Mouse (Mus musculus) hindbrain, postnatal 0 days (tissue): ENCODE data around the gene Fuca1. TPM values are rescaled to one million over a fixed set of nuclear protein-coding genes. Genes with fewer than 3 reads are reported as not detected.

Experiments
- ATAC-seq: fragments of 200-750 bp; cut with Nextera tagmentation; 2 replicates; pipeline ENCODE4 v1.8.0; 2017; ENCODE audit warnings: mild to moderate bottlenecking, moderate TSS enrichment, moderate library complexity
- DNase-seq: peaks from one replicate; pipeline ENCODE4 v3.0.0-alpha.2; 2015; ENCODE audit warnings: low spot score
- H3K27ac ChIP-seq: fragments of 300-500 bp; sonication (generic); 2 replicates; pipeline ENCODE4 v1.5.1; 2014; ENCODE audit warnings: mild to moderate bottlenecking
- H3K27me3 ChIP-seq: fragments of 300-500 bp; sonication (generic); 2 replicates; pipeline ENCODE4 v1.6.1; 2014; ENCODE audit warnings: low read length, mixed read lengths; ENCODE audit not compliant: insufficient read depth
- H3K36me3 ChIP-seq: fragments of 300-500 bp; sonication (generic); 2 replicates; pipeline ENCODE4 v1.6.1; 2014; ENCODE audit warnings: low read length, mixed read lengths; ENCODE audit not compliant: insufficient read depth
- H3K4me1 ChIP-seq: fragments of 300-500 bp; sonication (generic); 2 replicates; pipeline ENCODE4 v1.6.1; 2014; ENCODE audit warnings: antibody characterized with exemption, low read length, mixed read lengths; ENCODE audit not compliant: insufficient read depth
- H3K4me2 ChIP-seq: fragments of 300-500 bp; sonication (generic); 2 replicates; pipeline ENCODE4 v1.6.1; 2014; ENCODE audit warnings: low read depth, mild to moderate bottlenecking, low read length, moderate library complexity, mixed read lengths
- H3K4me3 ChIP-seq: fragments of 300-500 bp; sonication (generic); 2 replicates; pipeline ENCODE4 v1.5.1; 2014; ENCODE audit warnings: low read length
- H3K9ac ChIP-seq: fragments of 300-500 bp; sonication (generic); replicated peaks from 2 replicates; pipeline ENCODE4 v1.6.1; 2014; ENCODE audit warnings: mild to moderate bottlenecking, low read length, moderate library complexity, mixed read lengths
- H3K9me3 ChIP-seq: fragments of 300-500 bp; sonication (generic); 2 replicates; pipeline ENCODE4 v1.6.1; 2016; ENCODE audit warnings: low read length, mixed read lengths
- CTCF ChIP-seq: IDR thresholded peaks from 2 replicates; pipeline ENCODE4 v1.5.1; 2016; ENCODE audit warnings: antibody characterized with exemption, control low read depth, low read depth
- WGBS: fragments of 180-500 bp; shearing (Covaris S2); extraction: QIAGEN DNeasy Blood & Tissue Kit; methylation state at CpG from one replicate; pipeline ENCODE4 v1.1.7; 2014; 5-methylcytosine and 5-hydroxymethylcytosine counted together
- polyA plus RNA-seq: library from polyadenylated mRNA; unstranded; fragments of >200 nt; fragmentation: Nextera tagmentation; extraction: Ambion mirVana; gene quantifications from 2 replicates; pipeline ENCODE4 v1.2.1, GENCODE M21; 2015
- total RNA-seq: library from RNA; depleted of rRNA; stranded (reverse); fragments of >200 nt; gene quantifications from 2 replicates; pipeline ENCODE4 v1.2.3, GENCODE M21; 2014

The Fuca1 gene
- total and polyA plus RNA-seq, 2 experiments from 2014 or later: 43.6 to 97.3 TPM

DNA sequence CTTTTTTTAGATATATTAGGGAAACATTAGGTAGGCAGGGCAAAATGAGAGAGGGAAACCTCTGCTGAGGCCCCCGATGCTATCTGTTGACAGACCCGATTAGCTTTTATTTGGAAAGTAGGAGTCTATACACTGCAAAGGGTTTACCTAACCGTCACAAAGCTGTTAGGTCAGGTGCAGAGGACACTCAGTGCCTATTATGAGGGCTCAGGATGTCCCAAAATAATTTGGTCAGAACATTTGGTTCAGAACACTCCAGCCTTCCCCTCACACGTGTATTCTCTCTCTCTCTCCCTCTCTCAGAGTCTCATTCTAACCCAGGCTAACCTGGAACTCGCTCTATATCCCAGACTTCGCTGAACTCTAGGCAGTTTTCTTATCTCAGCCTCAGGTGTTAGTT, 38.5 kb upstream of the Fuca1 start:
- Histone ChIP-seq H3K36me3 (no peaks in the 10 kb centered on the region), H3K4me3 (no peak overlapping the region), H3K27ac (no peak overlapping the region), H3K27me3 (no peaks in the 10 kb centered on the region), H3K9me3 (no peaks in the 10 kb centered on the region), H3K4me2 (no peak overlapping the region), H3K9ac (no peak overlapping the region), H3K4me1 (peaks cover under 1% of the 10 kb centered on the region; the same call in 1 of the 2 replicates)
- TF ChIP-seq CTCF: no peak
- no peak for DNase-seq
- no peak for ATAC-seq
- whole genome bisulfite sequencing: 84% methylated on average over 6 of the region's 6 CpGs

DNA sequence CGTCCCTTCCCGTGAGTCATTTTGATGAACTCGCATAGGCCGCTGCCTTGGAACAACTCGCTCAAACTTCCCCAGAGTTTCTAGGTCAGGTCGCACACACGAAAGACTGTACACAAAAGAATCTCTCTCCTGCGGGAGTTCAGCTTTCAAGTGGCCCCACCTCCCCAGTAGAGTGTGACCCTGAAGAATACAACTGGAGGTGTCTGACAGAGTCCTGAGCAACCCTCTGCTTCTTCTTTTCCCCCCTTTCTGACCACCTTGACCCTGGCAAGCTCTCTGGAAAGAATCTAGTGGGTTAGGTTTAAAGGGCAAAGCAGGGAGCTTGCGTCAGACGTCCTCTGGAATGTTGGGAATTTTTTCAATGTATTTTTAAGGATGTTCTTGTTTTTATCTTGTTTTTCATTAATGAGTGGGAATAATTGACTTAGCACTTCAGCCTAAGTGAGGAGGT, 37.1 kb upstream of the Fuca1 start:
- Histone ChIP-seq H3K4me2 (no peak overlapping the region), H3K27ac (no peak overlapping the region), H3K4me1 (no peaks in the 10 kb centered on the region), H3K9me3 (no peaks in the 10 kb centered on the region), H3K4me3 (no peak overlapping the region), H3K9ac (no peak overlapping the region), H3K36me3 (no peaks in the 10 kb centered on the region), H3K27me3 (no peaks in the 10 kb centered on the region)
- TF ChIP-seq CTCF: no peak
- no peak for ATAC-seq
- no peak for DNase-seq
- WGBS: 41% methylated on average over 10 of the region's 10 CpGs

DNA sequence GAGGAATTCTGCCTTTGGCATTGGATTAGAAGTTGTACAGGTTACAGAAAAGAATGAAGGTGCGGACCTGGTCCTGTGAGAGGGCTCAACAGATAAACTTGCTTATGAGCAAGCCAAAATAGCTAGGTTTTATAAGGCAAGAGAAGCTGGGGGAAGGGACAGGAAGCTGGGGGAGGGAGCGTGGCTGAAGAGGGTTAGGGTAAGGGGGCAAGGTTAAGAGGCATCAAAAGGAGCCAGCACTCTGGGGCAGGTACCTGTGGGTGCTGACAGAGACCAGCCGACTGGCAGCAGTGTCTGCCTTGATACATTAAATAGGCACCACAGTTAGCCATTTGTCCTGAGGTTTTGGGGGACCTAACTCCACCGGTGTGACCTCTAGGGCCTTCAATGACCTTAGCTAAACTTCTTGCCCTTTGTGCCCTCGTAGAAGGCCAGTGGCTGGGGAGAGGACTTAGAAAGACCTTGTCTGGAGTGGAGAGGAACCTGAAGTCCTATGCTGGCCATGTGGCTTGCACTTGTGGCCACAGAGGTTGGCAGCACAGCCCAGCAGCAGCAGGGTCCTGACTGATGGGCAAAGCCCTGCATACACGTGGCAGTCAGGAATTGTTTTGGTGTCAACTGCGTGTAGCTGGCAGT, 36.5 kb upstream of the Fuca1 start:
- Histone ChIP-seq H3K27me3 (no peaks in the 10 kb centered on the region), H3K36me3 (no peaks in the 10 kb centered on the region), H3K9me3 (no peaks in the 10 kb centered on the region), H3K4me3 (no peak overlapping the region), H3K9ac (no peak overlapping the region), H3K27ac (no peak overlapping the region), H3K4me1 (no peaks in the 10 kb centered on the region), H3K4me2 (no peak overlapping the region)
- ATAC-seq (no peak), DNase-seq (no peak)
- 56% methylated on average over 7 of the region's 7 CpGs for WGBS
- no peak for TF ChIP-seq CTCF

DNA sequence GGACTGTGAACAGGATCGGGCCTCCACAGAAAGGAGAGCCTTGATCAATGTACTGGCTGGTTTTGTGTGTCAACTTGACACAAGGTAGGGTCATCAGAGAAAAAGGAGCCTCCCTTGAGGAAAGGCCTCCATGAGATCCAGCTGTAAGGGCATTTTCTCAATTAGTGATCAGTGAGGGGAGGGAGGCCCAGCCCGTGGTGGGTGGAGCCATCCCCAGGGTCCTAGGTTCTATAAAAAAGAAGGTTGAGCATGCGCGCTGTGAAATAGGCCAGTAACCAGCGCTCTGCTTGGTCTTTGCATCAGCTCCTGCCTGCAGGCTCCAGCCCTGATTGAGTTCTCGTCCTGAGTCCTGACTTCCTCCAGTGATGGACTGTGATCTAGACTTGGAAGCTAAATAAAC, 36.0 kb upstream of the Fuca1 start:
- Histone ChIP-seq H3K36me3 (no peaks in the 10 kb centered on the region), H3K27me3 (no peaks in the 10 kb centered on the region), H3K9me3 (no peaks in the 10 kb centered on the region), H3K4me2 (no peak overlapping the region), H3K27ac (no peak overlapping the region), H3K4me3 (no peak overlapping the region), H3K4me1 (no peaks in the 10 kb centered on the region), H3K9ac (no peak overlapping the region)
- ATAC-seq (no peak), DNase-seq (no peak)
- no peak for TF ChIP-seq CTCF
- WGBS: 51% methylated on average over 6 of the region's 6 CpGs

DNA sequence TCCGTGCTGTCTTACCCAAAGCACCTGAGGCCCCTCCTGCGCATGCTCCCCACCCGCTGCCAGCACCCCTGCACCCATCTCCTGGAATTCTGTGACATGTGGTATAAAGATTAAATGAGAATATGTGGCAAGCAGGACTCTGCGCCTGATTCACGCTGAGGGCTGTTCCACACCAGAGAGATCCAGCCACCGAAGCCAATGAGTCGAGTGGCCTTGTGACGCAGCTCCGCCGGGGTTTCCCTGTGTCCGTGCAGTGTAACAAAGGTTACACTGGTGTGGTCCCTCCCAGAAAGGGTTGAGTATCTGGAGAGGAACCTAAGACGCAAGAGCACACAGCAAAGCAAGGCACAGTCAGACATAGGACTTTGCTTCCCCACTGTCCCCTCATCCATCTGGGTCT, 34.9 kb upstream of the Fuca1 start:
- Histone ChIP-seq H3K4me2 (no peak overlapping the region), H3K4me3 (no peak overlapping the region), H3K36me3 (no peaks in the 10 kb centered on the region), H3K9ac (no peak overlapping the region), H3K9me3 (no peaks in the 10 kb centered on the region), H3K27ac (no peak overlapping the region), H3K4me1 (no peaks in the 10 kb centered on the region), H3K27me3 (no peaks in the 10 kb centered on the region)
- ATAC-seq: no peak
- no peak for DNase-seq
- WGBS: 86% methylated on average over 12 of the region's 12 CpGs
- no peak for TF ChIP-seq CTCF

DNA sequence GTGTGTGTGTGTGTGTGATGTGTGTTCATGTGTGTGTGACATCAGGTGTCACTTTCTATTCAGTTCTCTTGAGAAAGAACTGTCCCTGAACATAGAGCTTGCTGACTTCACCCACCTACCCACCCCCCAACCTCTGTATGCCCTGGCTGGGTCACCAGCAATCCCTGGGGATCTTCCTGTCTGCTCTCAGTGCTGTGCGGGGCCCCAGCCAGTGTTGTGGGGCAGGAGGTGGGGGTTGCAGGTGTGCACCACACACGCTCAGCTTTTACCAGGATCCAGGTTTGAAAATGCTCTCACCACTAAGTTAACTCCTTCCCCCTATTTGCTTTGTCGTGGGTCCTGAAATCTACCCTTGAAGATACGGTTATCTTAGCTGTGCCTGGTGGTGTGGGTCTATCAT, 34.4 kb upstream of the Fuca1 start:
- no peak for DNase-seq
- no peak for ATAC-seq
- H3K36me3 ChIP-seq: no peaks in the 10 kb centered on the region
- 92% methylated on average over 4 of the region's 4 CpGs for WGBS
- H3K9me3 ChIP-seq: no peaks in the 10 kb centered on the region
- no peak for TF ChIP-seq CTCF
- H3K27ac ChIP-seq: no peak overlapping the region
- H3K4me3 ChIP-seq: no peak overlapping the region
- no peak overlapping the region for H3K9ac ChIP-seq
- no peak overlapping the region for H3K4me2 ChIP-seq
- no peaks in the 10 kb centered on the region for H3K4me1 ChIP-seq
- no peaks in the 10 kb centered on the region for H3K27me3 ChIP-seq

DNA sequence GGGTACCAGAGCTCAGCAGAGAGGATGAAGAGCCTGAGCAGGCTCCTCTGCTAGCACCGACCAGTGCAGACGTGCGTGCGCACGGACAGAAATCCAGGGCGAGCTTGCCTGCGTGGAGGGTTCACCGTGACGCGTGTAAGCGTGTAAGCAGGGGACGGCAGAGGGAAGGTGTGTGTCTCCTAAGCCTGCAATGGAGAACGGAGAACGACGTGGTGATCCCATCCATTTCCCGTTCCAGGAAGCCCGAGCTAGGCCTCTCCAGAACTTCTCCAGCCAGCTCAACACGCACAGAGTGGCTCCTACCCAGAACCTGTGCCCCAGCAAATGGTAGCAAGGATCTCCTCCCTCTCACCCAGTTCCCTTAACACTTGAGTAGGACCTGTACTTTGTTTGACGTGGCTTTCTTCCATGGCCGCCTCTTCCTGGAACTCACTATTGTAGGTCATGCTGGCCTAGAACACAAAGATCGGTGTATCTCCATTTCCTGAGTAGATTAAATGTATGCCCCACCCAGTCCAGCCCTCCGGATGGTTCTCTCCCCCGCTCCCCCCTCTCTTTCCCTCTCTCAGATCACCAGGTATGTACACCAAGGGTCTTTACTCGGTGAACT, 32.0 kb upstream of the Fuca1 start:
- ATAC-seq (no peak), DNase-seq (no peak)
- TF ChIP-seq CTCF: no peak

More for the DNA sequence above, 32.0 kb upstream of the Fuca1 start:
- Histone ChIP-seq H3K4me1 (no peaks in the 10 kb centered on the region), H3K9ac (no peak overlapping the region), H3K27me3 (no peaks in the 10 kb centered on the region), H3K9me3 (no peaks in the 10 kb centered on the region), H3K36me3 (no peaks in the 10 kb centered on the region), H3K27ac (no peak overlapping the region), H3K4me2 (no peak overlapping the region), H3K4me3 (no peak overlapping the region)
- WGBS: 93% methylated on average over 24 of the region's 24 CpGs
